Mouse (Mus musculus): ENCODE data around the gene Vmn1r239-ps.
"Not testable (repeated sequence)": the region's sequence is repeated elsewhere in the genome, so short reads cannot be mapped to it uniquely, and the experiment has no call there.

Vmn1r239-ps gene

GRCm38 (mm10) chrX:147453610-147454009, at the start of gene Vmn1r239-ps:
Gene Vmn1r239-ps (minus strand): TSS chrX:147453710.
- CTCF ChIA-PET = not testable (repeated sequence)

DNA sequence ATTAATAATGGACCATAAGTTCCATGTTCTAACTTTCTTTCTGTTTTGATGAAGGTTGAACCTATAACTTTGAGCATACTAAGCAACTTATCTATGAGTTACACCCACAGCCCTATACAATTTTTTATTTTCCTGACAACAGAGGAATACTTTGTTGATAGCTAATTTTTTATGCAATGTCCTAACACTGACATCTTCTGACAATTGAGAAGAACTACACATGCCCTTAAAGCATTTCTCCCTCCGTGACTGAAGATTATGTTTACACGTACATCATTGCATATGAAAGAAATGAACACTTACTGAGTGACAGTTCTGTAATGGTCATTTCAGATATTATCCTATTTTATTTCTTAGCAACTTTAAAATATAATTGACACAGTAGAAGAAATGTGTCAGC, 36.0 kb upstream of the Vmn1r239-ps start:
- CTCF ChIA-PET = no interaction called here

- CTCF ChIA-PET = no interaction called here
Measured at GRCm38 (mm10) chrX:147443386-147443785, 10.1 kb downstream of the Vmn1r239-ps start.

GRCm38 (mm10) chrX:147435400-147435799, 18.1 kb downstream of the Vmn1r239-ps start:
- CTCF ChIA-PET = no interaction called here

GRCm38 (mm10) chrX:147429753-147430152, 23.8 kb downstream of the Vmn1r239-ps start:
- CTCF ChIA-PET = no interaction called here

GRCm38 (mm10) chrX:147429129-147429528, 24.4 kb downstream of the Vmn1r239-ps start, which contains the start of gene Il13ra2:
Gene Il13ra2 (minus strand): TSS chrX:147429192.
- CTCF ChIA-PET = no interaction called here
